Mouse (Mus musculus): Measurements from ENCODE around the gene Usp7.

- TF ChIP-seq POLR2A (IDR thresholded peaks at IDR 0.05; ENCODE audit: control insufficient read depth, extremely low read depth, insufficient read depth, low read length, poor library complexity) (no peak), CTCF (IDR thresholded peaks at IDR 0.05; ENCODE audit: borderline replicate concordance, control insufficient read depth, extremely low read depth, insufficient read depth, low read length, poor library complexity) (no peak)
Measured at GRCm38 (mm10) chr16:8728111-8728748, 63.9 kb downstream of the Usp7 start.
